Mouse (Mus musculus) left cerebral cortex, postnatal 14 days (tissue): Measurements from ENCODE around the gene Pnkp. TPM values are rescaled to one million over a fixed set of nuclear protein-coding genes. Genes with fewer than 3 reads are reported as not detected.
A peak's percentile ranks its signal among the peaks of the same experiment; 100 is the strongest.

ENCODE experiments used
- DNase-seq, 2 experiments: peaks; one replicate each; pipeline ENCODE4 v3.0.0; 2021 to 2022; ENCODE audit warnings: low spot score in 2 of 2, mixed read lengths in 1 of 2
- intact Hi-C: fragments of 180-260 bp; cut with DNase I; formaldehyde crosslinking; loops from one replicate; pipeline ENCODE4 v1.15.1; 2025
- total RNA-seq, 2 experiments: library from RNA; stranded (reverse); gene quantifications; 2 replicates each; pipeline ENCODE4 v1.2.3; 2021

The Pnkp gene
- total RNA-seq, 2 experiments from 2014 or later, result 26.1 to 28.7 TPM

GRCm38 (mm10) chr7:44821666-44822448 is 35.1 kb upstream of the Pnkp start:
- intact Hi-C loops, result no loop called here
- peak in 1 of 2 experiments; percentile 0 for DNase-seq

GRCm38 (mm10) chr7:44823409-44823808 is 33.5 kb upstream of the Pnkp start:
- no peak for DNase-seq
- intact Hi-C loops, result no loop called here

- peak; percentile 82 to 88 for DNase-seq
- intact Hi-C loops, result loop anchor here (1.0 kb wide), 1 partner anchor 101 kb away; no protein-coding TSS in a partner anchor
Measured at GRCm38 (mm10) chr7:44824872-44825271, 32.1 kb upstream of the Pnkp start.

GRCm38 (mm10) chr7:44826771-44827170 is 30.2 kb upstream of the Pnkp start:
- DNase-seq, result no peak
- intact Hi-C loops, result no loop called here

- DNase-seq, result no peak
- intact Hi-C loops, result no loop called here
Measured at GRCm38 (mm10) chr7:44828706-44829105, 28.2 kb upstream of the Pnkp start.

- DNase-seq, result no peak
- intact Hi-C loops, result no loop called here
Measured at GRCm38 (mm10) chr7:44832763-44833162, 24.2 kb upstream of the Pnkp start.

GRCm38 (mm10) chr7:44835373-44836015 is 21.4 kb upstream of the Pnkp start:
- intact Hi-C loops, result no loop called here
- DNase-seq, result no peak

- DNase-seq, result no peak
- intact Hi-C loops, result no loop called here
Measured at GRCm38 (mm10) chr7:44836016-44836404, 20.9 kb upstream of the Pnkp start.

- no peak for DNase-seq
- intact Hi-C loops, result no loop called here
Measured at GRCm38 (mm10) chr7:44836423-44837053, 20.4 kb upstream of the Pnkp start.

- DNase-seq, result no peak
- intact Hi-C loops, result no loop called here
Measured at GRCm38 (mm10) chr7:44838073-44838472, 18.9 kb upstream of the Pnkp start.

- intact Hi-C loops, result no loop called here
- no peak for DNase-seq
Measured at GRCm38 (mm10) chr7:44839171-44839490, 17.8 kb upstream of the Pnkp start.

GRCm38 (mm10) chr7:44839491-44840191 is 17.3 kb upstream of the Pnkp start:
- intact Hi-C loops, result no loop called here
- peak; percentile 66 to 75 for DNase-seq

GRCm38 (mm10) chr7:44840426-44840825 is 16.5 kb upstream of the Pnkp start:
- intact Hi-C loops, result no loop called here
- DNase-seq, result no peak

GRCm38 (mm10) chr7:44841825-44842463 is 15.0 kb upstream of the Pnkp start:
- no peak for DNase-seq
- intact Hi-C loops, result no loop called here

- intact Hi-C loops, result no loop called here
- DNase-seq, result no peak
Measured at GRCm38 (mm10) chr7:44845006-44845405, 11.9 kb upstream of the Pnkp start.

- DNase-seq, result no peak
Measured at GRCm38 (mm10) chr7:44846804-44847203, 10.1 kb upstream of the Pnkp start.

GRCm38 (mm10) chr7:44847772-44848171 is 9.2 kb upstream of the Pnkp start:
- intact Hi-C loops, result no loop called here
- DNase-seq, result no peak

More at GRCm38 (mm10) chr7:44846804-44847203, 10.1 kb upstream of the Pnkp start:
- intact Hi-C loops, result no loop called here

- intact Hi-C loops, result no loop called here
- peak; percentile 99 to 100 for DNase-seq
Measured at GRCm38 (mm10) chr7:44848561-44849415, 8.2 kb upstream of the Pnkp start, which contains the start of the genes Akt1s1 and Tbc1d17. Gene Akt1s1, plus strand, starts transcription at chr7:44848991. Gene Tbc1d17, minus strand, starts transcription at chr7:44849079.
